Mouse (Mus musculus) skeletal muscle tissue, adult 2 months (tissue): ENCODE data around the gene Lage3.
A peak's percentile ranks its signal among the peaks of the same experiment; 100 is the strongest.
"Not testable (repeated sequence)": the region's sequence is repeated elsewhere in the genome, so short reads cannot be mapped to it uniquely, and the experiment has no call there.

Experiments
- DNase-seq: peaks from one replicate; pipeline ENCODE4 v3.0.0-alpha.2; 2012; ENCODE audit warnings: low read depth, low spot score

Gene Lage3

GRCm38 (mm10) chrX:74353467-74353770, at the start of gene Lage3:
Gene Lage3, minus strand, starts transcription at chrX:74353618.
- peak; percentile 56 for DNase-seq

GRCm38 (mm10) chrX:74400136-74400535, 46.7 kb upstream of the Lage3 start:
- DNase-seq = no peak

- peak; percentile 84 for DNase-seq
Observed at GRCm38 (mm10) chrX:74392535-74393443, 39.4 kb upstream of the Lage3 start, which contains the start of the genes Fam3a and Ikbkg. Gene Fam3a, minus strand, starts transcription at chrX:74393272. Gene Ikbkg, plus strand, starts transcription at chrX:74393290.

- no peak for DNase-seq
Observed at GRCm38 (mm10) chrX:74388153-74388552, 34.7 kb upstream of the Lage3 start.

GRCm38 (mm10) chrX:74384451-74384850, 31.0 kb upstream of the Lage3 start:
- DNase-seq = no peak

- peak; percentile 91 for DNase-seq
Observed at GRCm38 (mm10) chrX:74372888-74373549, 19.6 kb upstream of the Lage3 start, which contains the start of the genes Ubl4a and Slc10a3. Gene Ubl4a, minus strand, starts transcription at chrX:74373218. Gene Slc10a3, minus strand, starts transcription at chrX:74373349.

GRCm38 (mm10) chrX:74368209-74368909, 14.9 kb upstream of the Lage3 start:
- peak; percentile 27 for DNase-seq

GRCm38 (mm10) chrX:74367512-74367911, 14.1 kb upstream of the Lage3 start:
- no peak for DNase-seq

GRCm38 (mm10) chrX:74359171-74359570, 5.8 kb upstream of the Lage3 start:
- no peak for DNase-seq

- not testable (repeated sequence) for DNase-seq
Observed at GRCm38 (mm10) chrX:74357069-74357468, 3.7 kb upstream of the Lage3 start.

GRCm38 (mm10) chrX:74352645-74353466, 562 bp downstream of the Lage3 start:
- no peak for DNase-seq

- no peak for DNase-seq
Observed at GRCm38 (mm10) chrX:74330166-74330930, 23.1 kb downstream of the Lage3 start.

- no peak for DNase-seq
Observed at GRCm38 (mm10) chrX:74329215-74329671, 24.2 kb downstream of the Lage3 start.

- peak; percentile 29 for DNase-seq
Observed at GRCm38 (mm10) chrX:74328725-74329161, 24.7 kb downstream of the Lage3 start, which contains the start of gene Plxna3. Gene Plxna3, plus strand, starts transcription at chrX:74329066.

- DNase-seq = peak; percentile 88
Observed at GRCm38 (mm10) chrX:74312540-74313464, 40.6 kb downstream of the Lage3 start, which contains the start of gene Fam50a. Gene Fam50a, plus strand, starts transcription at chrX:74313033.

- DNase-seq = peak; percentile 52
Observed at GRCm38 (mm10) chrX:74304867-74305700, 48.3 kb downstream of the Lage3 start, which contains the start of gene Gdi1. Gene Gdi1, plus strand, starts transcription at chrX:74304998.
